Mouse (Mus musculus): Measurements from ENCODE around the gene Larp6.

- no peak for TF ChIP-seq GATA1 (IDR thresholded peaks at IDR 0.05; ENCODE audit: borderline replicate concordance, low read length)
- no peak for TF ChIP-seq FLI1 (IDR thresholded peaks at IDR 0.05; ENCODE audit: low read length)
These were observed 21.5 kb downstream of the Larp6 start for GRCm38 (mm10) chr9:60734321-60734720.

Data from megakaryocyte, embryonic 14.5 days (primary cell).